In genomic region chr19:6373539-6374400, GRCm38 (mm10) we compare ENCODE assay signal across 9 mouse cellular contexts. TPM values are rescaled to one million over a fixed set of nuclear protein-coding genes. Genes with fewer than 3 reads are reported as not detected.
DNase-seq lines count a peak whose midpoint lies in the region; ATAC-seq lines count a peak whose summit lies in the region.
"Had no signal": no experiment of that assay in that cellular context is flagged by ENCODE, and none has a peak within 500 bp of the region (broad histone marks: within the 10 kb centered on the region; RNA-seq: fewer than 3 reads in every experiment).

No protein-coding gene starts in this region.

- H3K36me3 ChIP-seq in hindbrain, embryonic 13.5 days: peaks cover 97% of the 10 kb centered on the region

- no peaks in the 10 kb centered on the region for H3K9me3 ChIP-seq in hindbrain, embryonic 13.5 days
- H3K9me3 ChIP-seq: limb, embryonic 12.5 days had no signal

- peaks cover 12% of the 10 kb centered on the region for H3K4me1 ChIP-seq in hindbrain, embryonic 13.5 days (replicated peaks)
- H3K4me1 ChIP-seq: limb, embryonic 12.5 days had no signal

- ATAC-seq in hindbrain, embryonic 13.5 days (ENCODE audit: low FRiP score): peak; percentile 43; the same call in 1 of the 2 replicates
- peak; percentile 57 for ATAC-seq in megakaryocyte, adult 5-6 weeks (ENCODE audit: poor library complexity, severe bottlenecking)

- WGBS in hindbrain, embryonic 13.5 days: 68% methylated on average over 12 of the region's 12 CpGs

- no peak overlapping the region for H3K27ac ChIP-seq in hindbrain, embryonic 13.5 days
- H3K27ac ChIP-seq: limb, embryonic 12.5 days had no signal

- H3K27me3 ChIP-seq in hindbrain, embryonic 13.5 days: no peaks in the 10 kb centered on the region
- H3K27me3 ChIP-seq: limb, embryonic 12.5 days had no signal

- no peak overlapping the region for H3K4me3 ChIP-seq in hindbrain, embryonic 13.5 days
- H3K4me3 ChIP-seq: limb, embryonic 12.5 days had no signal

- peak; percentile 82 for DNase-seq in Muller cell, postnatal 12 days (ENCODE audit: inconsistent ontology term)
- peak; percentile 80 to 87 for DNase-seq in cerebellum, adult 18-20 months
- peak; percentile 58 to 73 for DNase-seq in frontal cortex, postnatal 14 days (ENCODE audit: low spot score in 2 of 2)
- peak; percentile 50 for DNase-seq in left cerebral cortex, adult 11 months (ENCODE audit: low spot score)
- DNase-seq in right cerebral cortex, postnatal 25 days: peak; percentile 46
- peak; percentile 68 to 89 for DNase-seq in urinary bladder, postnatal 4 days (ENCODE audit: low spot score in 2 of 2)

- no peak overlapping the region for H3K4me2 ChIP-seq in hindbrain, embryonic 13.5 days
- H3K4me2 ChIP-seq: limb, embryonic 12.5 days had no signal

- H3K9ac ChIP-seq in hindbrain, embryonic 13.5 days: no peak overlapping the region
- H3K9ac ChIP-seq: limb, embryonic 12.5 days had no signal

RNA-seq across cellular contexts. Expression of gene Sf1, which starts 10.3 kb away (rescaled TPM):
- polyA plus RNA-seq in hindbrain, embryonic 13.5 days (2015; fragmentation: Nextera tagmentation; extraction: Ambion mirVana): 103 and 107 TPM in 2 replicates
- 164 and 205 TPM in 2 replicates for total RNA-seq in megakaryocyte, adult 5-6 weeks (2015)
- total RNA-seq in megakaryocyte, adult 5-6 weeks (2017): 179 and 212 TPM in 2 replicates

RNA-seq across cellular contexts. Expression of gene Pygm, which starts 10.4 kb away (rescaled TPM):
- 4.9 and 5.7 TPM in 2 replicates for polyA plus RNA-seq in hindbrain, embryonic 13.5 days (2015; fragmentation: Nextera tagmentation; extraction: Ambion mirVana)
- 0.80 and 3.2 TPM in 2 replicates for total RNA-seq in megakaryocyte, adult 5-6 weeks (2015)
- total RNA-seq in megakaryocyte, adult 5-6 weeks (2017): 0.11 and 0.12 TPM in 2 replicates

RNA-seq across cellular contexts. Expression of gene Rasgrp2, which starts 25.4 kb away (rescaled TPM):
- 42.0 and 43.2 TPM in 2 replicates for polyA plus RNA-seq in hindbrain, embryonic 13.5 days (2015; fragmentation: Nextera tagmentation; extraction: Ambion mirVana)
- 213 and 232 TPM in 2 replicates for total RNA-seq in megakaryocyte, adult 5-6 weeks (2015)
- 195 and 214 TPM in 2 replicates for total RNA-seq in megakaryocyte, adult 5-6 weeks (2017)

RNA-seq across cellular contexts. Expression of gene Map4k2, which starts 32.8 kb away (rescaled TPM):
- 17.5 and 17.6 TPM in 2 replicates for polyA plus RNA-seq in hindbrain, embryonic 13.5 days (2015; fragmentation: Nextera tagmentation; extraction: Ambion mirVana)
- 35.0 and 43.3 TPM in 2 replicates for total RNA-seq in megakaryocyte, adult 5-6 weeks (2015)
- total RNA-seq in megakaryocyte, adult 5-6 weeks (2017): 66.3 and 79.6 TPM in 2 replicates

RNA-seq across cellular contexts. Expression of gene Men1, which starts 39.0 kb away (rescaled TPM):
- polyA plus RNA-seq in hindbrain, embryonic 13.5 days (2015; fragmentation: Nextera tagmentation; extraction: Ambion mirVana): 71.7 and 73.8 TPM in 2 replicates
- total RNA-seq in megakaryocyte, adult 5-6 weeks (2015): 15.1 and 16.6 TPM in 2 replicates
- total RNA-seq in megakaryocyte, adult 5-6 weeks (2017): 19.2 and 20.7 TPM in 2 replicates
